Mouse (Mus musculus): Measurements from ENCODE around the gene Fgf16. TPM values are rescaled to one million over a fixed set of nuclear protein-coding genes. Genes with fewer than 3 reads are reported as not detected.

The Fgf16 gene
- 1 to 10 TPM in 1 of 2 experiments, not detected in 1; 8.1 TPM for polyA plus RNA-seq (2017; shearing (Covaris generic))

GRCm38 (mm10) chrX:105764162-105765004, at the start of gene Fgf16:
Gene Fgf16, plus strand, starts transcription at chrX:105764279.

Other genes starting within 250 kb of the Fgf16 start
- gene Atrx, start 165.1 kb downstream of the Fgf16 start, polyA plus RNA-seq (2017; shearing (Covaris generic)): 100 to 1,000 TPM; 182 to 225 TPM
- gene Magt1, start 247.6 kb downstream of the Fgf16 start, polyA plus RNA-seq (2017; shearing (Covaris generic)): 10 to 100 TPM; 28.4 to 43.9 TPM